Mouse (Mus musculus): Measurements from ENCODE around the gene Fgfr2. TPM values are rescaled to one million over a fixed set of nuclear protein-coding genes. Genes with fewer than 3 reads are reported as not detected.
"Not testable (repeated sequence)": the region's sequence is repeated elsewhere in the genome, so short reads cannot be mapped to it uniquely, and the experiment has no call there.

The Fgfr2 gene
- polyA plus RNA-seq, 1 experiment = 3.0 TPM

DNA sequence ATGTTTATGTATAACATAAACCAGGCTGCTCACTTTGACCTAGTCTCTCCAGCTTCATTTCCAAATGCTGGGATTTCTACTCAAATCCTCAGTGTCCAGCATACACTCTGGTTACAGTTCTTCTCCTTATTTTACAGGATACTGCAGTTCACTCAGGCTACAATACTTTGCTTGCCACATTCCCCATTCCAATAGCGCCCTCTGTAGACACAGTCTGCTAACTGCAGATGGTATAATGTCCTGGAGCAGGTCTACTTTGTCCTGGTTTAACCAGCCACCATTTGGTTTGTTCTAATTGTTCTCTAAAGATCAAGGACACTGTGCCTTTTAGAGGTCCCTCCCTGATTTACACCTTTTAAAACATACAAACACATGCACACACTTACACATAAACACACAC lies 2047.2 kb downstream of the Fgfr2 start:
- Histone ChIP-seq H3K36me3 (ENCODE audit: control insufficient read depth, insufficient read depth, low read length) (no peaks in the 10 kb centered on the region), H3K27me3 (ENCODE audit: control insufficient read depth, insufficient read depth, low read length) (no peaks in the 10 kb centered on the region), H3K4me3 (ENCODE audit: control insufficient read depth, low read depth, low read length) (no peak overlapping the region), H3K27ac (ENCODE audit: control insufficient read depth, insufficient read depth, low read depth, low read length) (no peak overlapping the region), H3K4me1 (ENCODE audit: control insufficient read depth, insufficient read depth, low read length) (no peaks in the 10 kb centered on the region)
- TF ChIP-seq POLR2A (IDR thresholded peaks at IDR 0.05; ENCODE audit: control insufficient read depth, low read depth, low read length) = no peak
- no peak for TF ChIP-seq CTCF (IDR thresholded peaks at IDR 0.05; ENCODE audit: control insufficient read depth, insufficient read depth, insufficient replicate concordance, low read depth, low read length)

DNA sequence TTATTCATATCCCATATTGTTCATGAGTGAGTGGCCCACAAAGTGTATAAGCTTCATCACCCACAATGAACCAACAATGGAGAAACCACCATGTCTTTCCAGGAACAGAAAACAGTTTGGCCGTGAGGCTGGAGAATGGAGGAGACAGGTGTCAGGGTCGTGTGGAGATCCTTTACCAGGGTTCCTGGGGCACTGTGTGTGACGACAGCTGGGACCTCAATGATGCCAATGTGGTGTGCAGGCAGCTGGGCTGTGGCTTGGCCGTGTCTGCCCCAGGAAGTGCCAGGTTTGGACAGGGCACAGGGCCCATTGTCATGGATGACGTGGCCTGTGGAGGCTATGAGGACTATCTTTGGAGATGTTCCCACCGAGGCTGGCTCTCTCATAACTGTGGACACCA lies 2049.1 kb downstream of the Fgfr2 start:
- not testable (repeated sequence) for H3K27ac ChIP-seq (ENCODE audit: control insufficient read depth, insufficient read depth, low read depth, low read length); H3K4me3 ChIP-seq (ENCODE audit: control insufficient read depth, low read depth, low read length); H3K4me1 ChIP-seq (ENCODE audit: control insufficient read depth, insufficient read depth, low read length); H3K36me3 ChIP-seq (ENCODE audit: control insufficient read depth, insufficient read depth, low read length); H3K27me3 ChIP-seq (ENCODE audit: control insufficient read depth, insufficient read depth, low read length)

DNA sequence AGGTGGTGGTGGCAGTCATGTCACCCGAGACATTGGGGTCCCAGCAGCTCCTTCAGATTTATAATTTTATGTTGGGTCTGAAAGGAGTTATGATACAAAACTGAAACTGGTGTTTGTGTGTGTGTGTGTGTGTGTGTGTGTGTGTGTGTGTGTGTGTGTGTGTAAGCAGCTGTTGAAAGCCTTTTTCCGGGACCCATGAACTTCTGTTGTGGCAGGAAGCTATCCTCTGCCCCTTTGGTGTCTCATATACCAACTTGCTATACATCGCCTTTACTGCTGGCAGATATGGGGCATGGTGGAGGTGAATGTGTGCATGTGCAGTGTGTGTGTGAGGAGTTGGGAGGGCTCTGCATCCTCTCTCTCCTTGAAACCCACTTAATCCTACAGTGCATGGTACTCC lies 2049.7 kb downstream of the Fgfr2 start:
- not testable (repeated sequence) for H3K4me3 ChIP-seq (ENCODE audit: control insufficient read depth, low read depth, low read length); H3K27ac ChIP-seq (ENCODE audit: control insufficient read depth, insufficient read depth, low read depth, low read length); H3K36me3 ChIP-seq (ENCODE audit: control insufficient read depth, insufficient read depth, low read length); H3K27me3 ChIP-seq (ENCODE audit: control insufficient read depth, insufficient read depth, low read length); H3K4me1 ChIP-seq (ENCODE audit: control insufficient read depth, insufficient read depth, low read length)

DNA sequence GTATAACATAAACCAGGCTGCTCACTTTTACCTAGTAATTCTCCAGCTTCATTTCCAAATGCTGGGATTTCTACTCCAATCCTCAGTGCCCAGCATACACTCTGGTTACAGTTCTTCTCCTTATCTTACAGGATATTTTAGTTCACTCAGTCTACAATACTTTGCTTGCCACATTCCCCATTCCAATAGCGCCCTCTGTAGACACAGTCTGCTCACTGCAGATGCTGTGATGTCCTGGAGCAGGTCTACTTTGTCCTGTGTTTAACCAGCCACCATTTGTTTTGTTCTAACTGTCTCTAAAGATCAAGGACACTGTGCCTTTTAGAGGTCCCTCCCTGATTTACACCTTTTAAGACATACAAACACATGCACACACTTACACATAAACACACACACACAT lies 2055.0 kb downstream of the Fgfr2 start:
- not testable (repeated sequence) for H3K27ac ChIP-seq (ENCODE audit: control insufficient read depth, insufficient read depth, low read depth, low read length); H3K36me3 ChIP-seq (ENCODE audit: control insufficient read depth, insufficient read depth, low read length); H3K4me1 ChIP-seq (ENCODE audit: control insufficient read depth, insufficient read depth, low read length); H3K4me3 ChIP-seq (ENCODE audit: control insufficient read depth, low read depth, low read length); H3K27me3 ChIP-seq (ENCODE audit: control insufficient read depth, insufficient read depth, low read length)

DNA sequence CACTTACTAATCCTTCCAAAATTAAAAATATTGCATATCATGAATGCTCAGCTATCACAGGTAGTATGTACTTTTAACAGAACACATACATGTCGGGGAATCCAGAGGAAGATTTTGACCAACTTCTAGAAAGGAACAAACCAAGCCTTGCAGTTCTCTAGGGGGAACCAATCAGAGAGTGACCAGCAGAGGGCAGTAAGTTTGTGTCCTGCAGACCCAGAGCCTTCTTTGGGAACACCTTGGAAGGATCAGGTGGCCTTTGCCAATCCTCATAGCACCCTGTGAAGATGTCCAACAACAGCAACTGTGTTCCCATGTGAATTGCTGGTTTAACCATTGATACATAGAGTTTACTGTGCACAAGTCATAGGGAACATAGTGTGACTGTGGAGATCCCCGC lies 2060.6 kb downstream of the Fgfr2 start:
- Histone ChIP-seq H3K27ac (ENCODE audit: control insufficient read depth, insufficient read depth, low read depth, low read length) (no peak overlapping the region), H3K36me3 (ENCODE audit: control insufficient read depth, insufficient read depth, low read length) (no peaks in the 10 kb centered on the region), H3K27me3 (ENCODE audit: control insufficient read depth, insufficient read depth, low read length) (no peaks in the 10 kb centered on the region), H3K4me3 (ENCODE audit: control insufficient read depth, low read depth, low read length) (no peak overlapping the region), H3K4me1 (ENCODE audit: control insufficient read depth, insufficient read depth, low read length) (no peaks in the 10 kb centered on the region)
- TF ChIP-seq POLR2A (IDR thresholded peaks at IDR 0.05; ENCODE audit: control insufficient read depth, low read depth, low read length) (no peak), CTCF (IDR thresholded peaks at IDR 0.05; ENCODE audit: control insufficient read depth, insufficient read depth, insufficient replicate concordance, low read depth, low read length) (no peak)

DNA sequence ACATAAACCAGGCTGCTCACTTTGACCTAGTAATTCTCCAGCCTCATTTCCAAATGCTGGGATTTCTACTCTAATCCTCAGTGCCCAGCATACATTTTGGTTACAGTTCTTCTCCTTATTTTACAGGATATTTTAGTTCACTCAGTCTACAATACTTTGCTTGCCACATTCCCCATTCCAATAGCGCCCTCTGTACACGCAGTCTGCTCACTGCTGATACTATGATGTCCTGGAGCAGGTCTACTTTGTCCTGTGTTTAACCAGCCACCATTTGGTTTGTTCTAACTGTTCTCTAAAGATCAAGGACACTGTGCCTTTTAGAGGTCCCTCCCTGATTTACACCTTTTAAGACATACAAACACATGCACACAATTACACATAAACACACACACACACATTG lies 2063.3 kb downstream of the Fgfr2 start:
- H3K36me3 ChIP-seq (ENCODE audit: control insufficient read depth, insufficient read depth, low read length); H3K4me3 ChIP-seq (ENCODE audit: control insufficient read depth, low read depth, low read length); H3K27me3 ChIP-seq (ENCODE audit: control insufficient read depth, insufficient read depth, low read length); H3K27ac ChIP-seq (ENCODE audit: control insufficient read depth, insufficient read depth, low read depth, low read length); H3K4me1 ChIP-seq (ENCODE audit: control insufficient read depth, insufficient read depth, low read length): not testable (repeated sequence)

DNA sequence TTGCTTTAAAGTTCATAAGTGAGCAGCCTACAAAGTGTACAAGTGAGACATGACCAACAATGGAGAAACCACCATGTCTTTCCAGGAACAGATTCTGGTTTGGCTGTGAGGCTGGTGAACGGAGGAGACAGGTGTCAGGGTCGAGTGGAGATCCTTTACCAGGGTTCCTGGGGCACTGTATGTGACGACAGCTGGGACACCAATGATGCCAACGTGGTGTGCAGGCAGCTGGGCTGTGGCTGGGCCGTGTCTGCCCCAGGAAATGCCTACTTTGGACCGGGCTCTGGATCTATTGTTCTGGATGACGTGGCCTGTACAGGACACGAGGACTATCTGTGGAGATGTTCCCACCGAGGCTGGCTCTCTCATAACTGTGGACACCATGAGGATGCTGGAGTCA lies 2065.2 kb downstream of the Fgfr2 start:
- H3K36me3 ChIP-seq (ENCODE audit: control insufficient read depth, insufficient read depth, low read length); H3K27ac ChIP-seq (ENCODE audit: control insufficient read depth, insufficient read depth, low read depth, low read length); H3K27me3 ChIP-seq (ENCODE audit: control insufficient read depth, insufficient read depth, low read length); H3K4me1 ChIP-seq (ENCODE audit: control insufficient read depth, insufficient read depth, low read length); H3K4me3 ChIP-seq (ENCODE audit: control insufficient read depth, low read depth, low read length): not testable (repeated sequence)

DNA sequence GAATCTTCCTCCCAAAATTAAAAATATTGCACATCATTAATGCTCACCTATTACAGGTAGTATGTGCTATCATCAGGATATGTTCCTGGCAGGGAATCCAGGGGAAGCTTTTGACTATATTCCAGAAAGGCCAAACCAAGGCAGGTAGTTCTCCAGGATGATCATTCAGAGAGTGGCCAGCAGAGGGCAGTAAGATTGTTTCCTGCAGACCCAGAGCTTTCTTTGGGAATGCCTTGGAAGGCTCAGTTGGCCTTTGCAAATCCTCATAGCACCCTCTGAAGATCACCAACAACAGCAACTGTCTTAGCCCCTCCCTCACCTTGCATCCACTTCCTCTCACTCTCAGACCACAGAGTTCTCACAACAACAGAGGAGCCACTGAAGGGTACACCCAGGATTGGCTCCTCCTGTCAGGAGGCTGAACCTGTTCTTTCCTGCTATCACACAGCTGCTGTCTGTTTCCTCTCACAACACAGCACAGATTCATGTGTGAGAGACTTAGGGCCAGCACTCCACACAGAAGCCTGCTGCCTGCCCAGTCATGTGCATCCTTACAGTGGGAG lies 2068.3 kb downstream of the Fgfr2 start:
- no peaks in the 10 kb centered on the region for H3K27me3 ChIP-seq (ENCODE audit: control insufficient read depth, insufficient read depth, low read length)
- no peak overlapping the region for H3K4me3 ChIP-seq (ENCODE audit: control insufficient read depth, low read depth, low read length)
- no peak overlapping the region for H3K27ac ChIP-seq (ENCODE audit: control insufficient read depth, insufficient read depth, low read depth, low read length)
- no peaks in the 10 kb centered on the region for H3K36me3 ChIP-seq (ENCODE audit: control insufficient read depth, insufficient read depth, low read length)
- TF ChIP-seq CTCF (IDR thresholded peaks at IDR 0.05; ENCODE audit: control insufficient read depth, insufficient read depth, insufficient replicate concordance, low read depth, low read length) = no peak
- TF ChIP-seq POLR2A (IDR thresholded peaks at IDR 0.05; ENCODE audit: control insufficient read depth, low read depth, low read length) = no peak
- H3K4me1 ChIP-seq (ENCODE audit: control insufficient read depth, insufficient read depth, low read length) = no peaks in the 10 kb centered on the region

DNA sequence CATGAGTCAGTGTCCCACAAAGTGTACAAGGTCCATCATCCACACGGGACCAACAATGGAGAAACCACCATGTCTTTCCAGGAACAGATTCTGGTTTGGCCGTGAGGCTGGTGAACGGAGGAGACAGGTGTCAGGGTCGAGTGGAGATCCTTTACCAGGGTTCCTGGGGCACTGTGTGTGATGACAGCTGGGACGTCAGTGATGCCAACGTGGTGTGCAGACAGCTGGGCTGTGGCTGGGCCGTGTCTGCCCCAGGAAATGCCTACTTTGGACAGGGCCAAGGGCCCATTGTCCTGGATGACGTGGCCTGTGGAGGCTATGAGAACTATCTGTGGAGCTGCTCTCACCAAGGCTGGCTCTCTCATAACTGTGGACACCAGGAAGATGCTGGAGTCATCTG lies 2073.3 kb downstream of the Fgfr2 start:
- not testable (repeated sequence) for H3K36me3 ChIP-seq (ENCODE audit: control insufficient read depth, insufficient read depth, low read length); H3K27me3 ChIP-seq (ENCODE audit: control insufficient read depth, insufficient read depth, low read length)

More for the DNA sequence above, 2073.3 kb downstream of the Fgfr2 start:
- H3K4me1 ChIP-seq (ENCODE audit: control insufficient read depth, insufficient read depth, low read length); H3K4me3 ChIP-seq (ENCODE audit: control insufficient read depth, low read depth, low read length); H3K27ac ChIP-seq (ENCODE audit: control insufficient read depth, insufficient read depth, low read depth, low read length): not testable (repeated sequence)
